Comparison of ENCODE assay signal across 8 mouse cellular contexts in the genomic region with DNA sequence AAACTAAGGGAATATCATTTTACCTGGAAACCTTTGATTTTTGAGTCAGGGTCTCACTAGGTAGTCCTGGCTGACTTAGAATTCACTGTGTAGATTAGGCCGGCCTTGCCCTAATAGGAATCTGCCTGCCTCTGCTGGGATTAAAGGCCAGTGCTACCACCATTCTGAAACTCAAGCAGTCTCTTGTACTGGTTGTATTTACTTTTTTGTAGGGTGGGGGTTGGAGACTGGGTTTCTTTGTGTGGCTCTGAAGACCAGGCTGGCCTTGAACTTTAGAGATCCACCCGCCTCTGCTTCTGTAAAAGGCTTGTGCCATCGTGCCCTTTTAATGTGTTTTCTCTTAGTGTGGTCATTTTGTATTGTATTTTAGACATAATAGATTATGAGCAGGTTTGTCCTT. TPM values are rescaled to one million over a fixed set of nuclear protein-coding genes. Genes with fewer than 3 reads are reported as not detected.
A peak's percentile ranks its signal among the peaks of the same experiment; 100 is the strongest.
DNase-seq lines count a peak whose midpoint lies in the region; ATAC-seq lines count a peak whose summit lies in the region.

No protein-coding gene starts in this region.

- no peak overlapping the region for H3K27ac ChIP-seq in heart, embryonic 13.5 days (replicated peaks)
- H3K27ac ChIP-seq in hindbrain, embryonic 12.5 days = no peak overlapping the region
- H3K27ac ChIP-seq in midbrain, embryonic 12.5 days (replicated peaks) = no peak overlapping the region

- peaks cover 28% of the 10 kb centered on the region for H3K36me3 ChIP-seq in heart, embryonic 13.5 days
- H3K36me3 ChIP-seq in hindbrain, embryonic 12.5 days = peaks cover 16% of the 10 kb centered on the region
- peaks cover 18% of the 10 kb centered on the region for H3K36me3 ChIP-seq in midbrain, embryonic 12.5 days

- DNase-seq in heart, adult 18-20 months = no peak
- peak; percentile 23 for DNase-seq in R1 (ENCODE audit: low read depth, low spot score)
- DNase-seq in frontal cortex, adult 2 months (ENCODE audit: extremely low spot score in 1 of 2, low spot score in 1 of 2) = no peak
- no peak for DNase-seq in right cerebral cortex, postnatal 14 days

- peaks cover 33% of the 10 kb centered on the region for H3K4me1 ChIP-seq in heart, embryonic 13.5 days
- peaks cover 12% of the 10 kb centered on the region for H3K4me1 ChIP-seq in hindbrain, embryonic 12.5 days
- H3K4me1 ChIP-seq in midbrain, embryonic 12.5 days = peaks cover 17% of the 10 kb centered on the region

- no peaks in the 10 kb centered on the region for H3K27me3 ChIP-seq in heart, embryonic 13.5 days (replicated peaks)
- H3K27me3 ChIP-seq in hindbrain, embryonic 12.5 days = no peaks in the 10 kb centered on the region
- no peaks in the 10 kb centered on the region for H3K27me3 ChIP-seq in midbrain, embryonic 12.5 days

- H3K4me3 ChIP-seq in heart, embryonic 13.5 days = peak overlapping the region; percentile 90
- peak overlapping the region; percentile 77 for H3K4me3 ChIP-seq in hindbrain, embryonic 12.5 days
- H3K4me3 ChIP-seq in midbrain, embryonic 12.5 days = peak overlapping the region; percentile 38

- no peaks in the 10 kb centered on the region for H3K9me3 ChIP-seq in heart, embryonic 13.5 days
- H3K9me3 ChIP-seq in hindbrain, embryonic 12.5 days (replicated peaks) = no peaks in the 10 kb centered on the region
- H3K9me3 ChIP-seq in midbrain, embryonic 12.5 days = no peaks in the 10 kb centered on the region

- WGBS in heart, embryonic 13.5 days = 44% methylated on average over 3 of the region's 3 CpGs
- 68% methylated on average over 3 of the region's 3 CpGs for WGBS in hindbrain, embryonic 12.5 days
- WGBS in midbrain, embryonic 12.5 days = 57% methylated on average over 3 of the region's 3 CpGs

- peak overlapping the region; percentile 98 for H3K4me2 ChIP-seq in heart, embryonic 13.5 days
- peak overlapping the region; percentile 94 for H3K4me2 ChIP-seq in hindbrain, embryonic 12.5 days (replicated peaks)
- H3K4me2 ChIP-seq in midbrain, embryonic 12.5 days (replicated peaks) = peak overlapping the region; percentile 65

- ATAC-seq in heart, embryonic 13.5 days (ENCODE audit: extremely low read depth, insufficient number of reproducible peaks, low FRiP score, low TSS enrichment) = no peak
- no peak for ATAC-seq in hindbrain, embryonic 12.5 days (ENCODE audit: low FRiP score)
- no peak for ATAC-seq in midbrain, embryonic 12.5 days (ENCODE audit: low FRiP score, low read depth)
- ATAC-seq in CD4-positive, CD25-positive, alpha-beta regulatory T cell, adult 4 months = no peak

- peak overlapping the region; percentile 73 for H3K9ac ChIP-seq in heart, embryonic 13.5 days
- peak overlapping the region; percentile 46 for H3K9ac ChIP-seq in hindbrain, embryonic 12.5 days
- peak overlapping the region; percentile 49; the same call in 1 of the 2 replicates for H3K9ac ChIP-seq in midbrain, embryonic 12.5 days (replicated peaks)

RNA-seq across cellular contexts. Expression of a gene that starts 1.9 kb away (rescaled TPM):
- 76.4 and 78.3 TPM in 2 replicates for polyA plus RNA-seq in heart, embryonic 13.5 days (2015; fragmentation: Nextera tagmentation; extraction: Ambion mirVana)
- 100 to 1,000 TPM; 120 to 135 TPM for total RNA-seq in heart, adult 18-20 months (2021)
- 159 and 162 TPM in 2 replicates for polyA plus RNA-seq in hindbrain, embryonic 12.5 days (2016; fragmentation: Nextera tagmentation; extraction: Ambion mirVana)
- polyA plus RNA-seq in midbrain, embryonic 12.5 days (2016; fragmentation: Nextera tagmentation; extraction: Ambion mirVana) = 163 and 170 TPM in 2 replicates
- polyA plus RNA-seq in frontal cortex, adult 2 months (2012; rRNA removed) = 367 and 426 TPM in 2 replicates
- polyA plus RNA-seq in CD4-positive, CD25-positive, alpha-beta regulatory T cell, adult 4 months (2017; shearing (Covaris generic)) = 100 to 1,000 TPM; 153 to 230 TPM

RNA-seq across cellular contexts. Expression of a gene that starts 2.5 kb away (rescaled TPM):
- 72.6 and 77.2 TPM in 2 replicates for polyA plus RNA-seq in heart, embryonic 13.5 days (2015; fragmentation: Nextera tagmentation; extraction: Ambion mirVana)
- 10 to 100 TPM; 53.7 to 69.4 TPM for total RNA-seq in heart, adult 18-20 months (2021)
- 85.2 and 88.1 TPM in 2 replicates for polyA plus RNA-seq in hindbrain, embryonic 12.5 days (2016; fragmentation: Nextera tagmentation; extraction: Ambion mirVana)
- polyA plus RNA-seq in midbrain, embryonic 12.5 days (2016; fragmentation: Nextera tagmentation; extraction: Ambion mirVana) = 100 and 102 TPM in 2 replicates
- 32.0 and 35.5 TPM in 2 replicates for polyA plus RNA-seq in frontal cortex, adult 2 months (2012; rRNA removed)
- 10 to 100 TPM; 60.1 to 96.6 TPM for polyA plus RNA-seq in CD4-positive, CD25-positive, alpha-beta regulatory T cell, adult 4 months (2017; shearing (Covaris generic))

RNA-seq across cellular contexts. Expression of a gene that starts 30.4 kb away (rescaled TPM):
- 3.5 and 4.7 TPM in 2 replicates for polyA plus RNA-seq in heart, embryonic 13.5 days (2015; fragmentation: Nextera tagmentation; extraction: Ambion mirVana)
- total RNA-seq in heart, adult 18-20 months (2021) = 10 to 100 TPM; 35.1 to 40.1 TPM
- 4.9 and 6.2 TPM in 2 replicates for polyA plus RNA-seq in hindbrain, embryonic 12.5 days (2016; fragmentation: Nextera tagmentation; extraction: Ambion mirVana)
- polyA plus RNA-seq in midbrain, embryonic 12.5 days (2016; fragmentation: Nextera tagmentation; extraction: Ambion mirVana) = 6.8 and 7.8 TPM in 2 replicates
- 6.4 and 6.6 TPM in 2 replicates for polyA plus RNA-seq in frontal cortex, adult 2 months (2012; rRNA removed)
- 1 to 10 TPM; 1.6 to 2.9 TPM for polyA plus RNA-seq in CD4-positive, CD25-positive, alpha-beta regulatory T cell, adult 4 months (2017; shearing (Covaris generic))

RNA-seq across cellular contexts. Expression of a gene that starts 39.3 kb away (rescaled TPM):
- 13.9 and 15.0 TPM in 2 replicates for polyA plus RNA-seq in heart, embryonic 13.5 days (2015; fragmentation: Nextera tagmentation; extraction: Ambion mirVana)
- total RNA-seq in heart, adult 18-20 months (2021) = 1 to 10 TPM; 2.9 to 3.6 TPM
- polyA plus RNA-seq in hindbrain, embryonic 12.5 days (2016; fragmentation: Nextera tagmentation; extraction: Ambion mirVana) = 28.9 and 31.0 TPM in 2 replicates
- polyA plus RNA-seq in midbrain, embryonic 12.5 days (2016; fragmentation: Nextera tagmentation; extraction: Ambion mirVana) = 33.6 and 35.5 TPM in 2 replicates
- polyA plus RNA-seq in frontal cortex, adult 2 months (2012; rRNA removed) = 28.6 and 30.5 TPM in 2 replicates
- polyA plus RNA-seq in CD4-positive, CD25-positive, alpha-beta regulatory T cell, adult 4 months (2017; shearing (Covaris generic)) = 10 to 100 TPM; 13.4 to 31.8 TPM

RNA-seq across cellular contexts. Expression of a gene that starts 51.6 kb away (rescaled TPM):
- 45.9 and 56.5 TPM in 2 replicates for polyA plus RNA-seq in heart, embryonic 13.5 days (2015; fragmentation: Nextera tagmentation; extraction: Ambion mirVana)
- total RNA-seq in heart, adult 18-20 months (2021) = 10 to 100 TPM; 42.4 to 46.6 TPM
- 46.6 and 48.7 TPM in 2 replicates for polyA plus RNA-seq in hindbrain, embryonic 12.5 days (2016; fragmentation: Nextera tagmentation; extraction: Ambion mirVana)
- polyA plus RNA-seq in midbrain, embryonic 12.5 days (2016; fragmentation: Nextera tagmentation; extraction: Ambion mirVana) = 42.6 and 43.6 TPM in 2 replicates
- 92.5 and 96.4 TPM in 2 replicates for polyA plus RNA-seq in frontal cortex, adult 2 months (2012; rRNA removed)
- polyA plus RNA-seq in CD4-positive, CD25-positive, alpha-beta regulatory T cell, adult 4 months (2017; shearing (Covaris generic)) = 10 to 100 TPM; 27.7 to 38.4 TPM

Comparison
In these comparisons a context has a peak if more than half of its experiments do, and no peak if none do; other contexts are left out.
1. H3K4me3 ChIP-seq: peak in every context shown above with its lines; median percentile 90 in heart, embryonic 13.5 days; 77 in hindbrain, embryonic 12.5 days; 38 in midbrain, embryonic 12.5 days.